Mouse (Mus musculus) small intestine, adult 2 months (tissue): ENCODE measurements around the gene Zfhx3.

Source experiments
- CTCF ChIP-seq: fragments of 200-500 bp; IDR thresholded peaks from 2 replicates; pipeline ENCODE4 v1.5.1; 2012; ENCODE audit warnings: low read depth, mild to moderate bottlenecking, control low read depth, inconsistent platforms, low read length, moderate library complexity, mixed read lengths; ENCODE audit not compliant: insufficient replicate concordance, insufficient read length; ENCODE audit errors: extremely low read depth
- POLR2A ChIP-seq: fragments of 200-500 bp; IDR thresholded peaks from 2 replicates; pipeline ENCODE4 v1.6.1; 2012; ENCODE audit warnings: low read depth, mild to moderate bottlenecking, control low read depth, inconsistent platforms, low read length, moderate library complexity

GRCm38 (mm10) chr8:108101131-108101530, 158.7 kb downstream of the Zfhx3 start:
- TF ChIP-seq CTCF (no peak), POLR2A (no peak)
